Mouse (Mus musculus) hindbrain, embryonic 12.5 days (tissue): ENCODE results near the gene Aldh1a2. TPM values are rescaled to one million over a fixed set of nuclear protein-coding genes. Genes with fewer than 3 reads are reported as not detected.

Experiments used
- ATAC-seq: fragments of 200-750 bp; cut with Nextera tagmentation; 2 replicates; pipeline ENCODE4 v1.8.0; 2017; ENCODE audit warnings: moderate TSS enrichment; ENCODE audit not compliant: low FRiP score
- H3K27ac ChIP-seq: fragments of 300-500 bp; sonication (generic); 2 replicates; pipeline ENCODE4 v1.5.1; 2016; ENCODE audit warnings: mild to moderate bottlenecking
- H3K27me3 ChIP-seq: fragments of 300-500 bp; sonication (generic); 2 replicates; pipeline ENCODE4 v1.6.1; 2016; ENCODE audit warnings: mild to moderate bottlenecking
- H3K36me3 ChIP-seq: fragments of 300-500 bp; sonication (generic); 2 replicates; pipeline ENCODE4 v1.6.1; 2016; ENCODE audit warnings: mild to moderate bottlenecking
- H3K4me1 ChIP-seq: fragments of 300-500 bp; sonication (generic); 2 replicates; pipeline ENCODE4 v1.6.1; 2016
- H3K4me2 ChIP-seq: fragments of 300-500 bp; sonication (generic); replicated peaks from 2 replicates; pipeline ENCODE4 v1.6.1; 2016; ENCODE audit warnings: mild to moderate bottlenecking
- H3K4me3 ChIP-seq: fragments of 300-500 bp; sonication (generic); 2 replicates; pipeline ENCODE4 v1.5.1; 2016; ENCODE audit warnings: mild to moderate bottlenecking
- H3K9ac ChIP-seq: fragments of 300-500 bp; sonication (generic); 2 replicates; pipeline ENCODE4 v1.6.1; 2016; ENCODE audit warnings: mild to moderate bottlenecking, moderate library complexity
- H3K9me3 ChIP-seq: fragments of 300-500 bp; sonication (generic); replicated peaks from 2 replicates; pipeline ENCODE4 v1.6.1; 2016; ENCODE audit warnings: mild to moderate bottlenecking
- WGBS: fragments of 180-500 bp; shearing (Covaris S2); methylation state at CpG from one replicate; pipeline ENCODE4 v1.1.7; 2016; 5-methylcytosine and 5-hydroxymethylcytosine counted together
- polyA plus RNA-seq: library from polyadenylated mRNA; unstranded; fragments of >200 nt; fragmentation: Nextera tagmentation; extraction: Ambion mirVana; gene quantifications from 2 replicates; pipeline ENCODE4 v1.2.1, GENCODE M21; 2016

Gene Aldh1a2
- polyA plus RNA-seq, 1 experiment from 2014 or later = 9.3 TPM

DNA sequence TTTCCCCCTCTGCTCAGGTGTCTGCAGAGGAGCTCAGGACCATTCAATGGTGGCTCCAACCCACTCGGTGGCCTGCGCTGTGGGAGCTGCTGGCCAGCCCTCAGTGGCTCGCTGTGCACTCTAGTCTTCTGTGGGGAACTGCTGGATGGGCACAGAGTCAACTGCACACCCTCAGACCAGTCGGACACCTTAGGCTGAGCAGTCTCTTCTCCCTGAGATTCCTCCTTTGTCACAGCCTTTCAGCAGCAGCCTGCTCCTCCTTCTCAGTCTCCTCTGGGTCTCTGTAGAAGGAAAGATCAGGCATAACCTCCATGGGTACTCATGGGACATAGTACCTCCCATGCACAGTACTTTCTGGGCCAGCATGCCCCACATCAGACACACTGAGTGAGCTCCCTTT, 63.2 kb downstream of the Aldh1a2 start:
- H3K9me3 ChIP-seq = no peaks in the 10 kb centered on the region
- H3K27me3 ChIP-seq = no peaks in the 10 kb centered on the region
- no peak for ATAC-seq
- H3K36me3 ChIP-seq = no peaks in the 10 kb centered on the region
- H3K4me2 ChIP-seq = no peak overlapping the region
- no peak overlapping the region for H3K4me3 ChIP-seq
- 93% methylated on average over 4 of the region's 4 CpGs for WGBS
- no peak overlapping the region for H3K9ac ChIP-seq
- H3K27ac ChIP-seq = no peak overlapping the region
- H3K4me1 ChIP-seq = no peaks in the 10 kb centered on the region

DNA sequence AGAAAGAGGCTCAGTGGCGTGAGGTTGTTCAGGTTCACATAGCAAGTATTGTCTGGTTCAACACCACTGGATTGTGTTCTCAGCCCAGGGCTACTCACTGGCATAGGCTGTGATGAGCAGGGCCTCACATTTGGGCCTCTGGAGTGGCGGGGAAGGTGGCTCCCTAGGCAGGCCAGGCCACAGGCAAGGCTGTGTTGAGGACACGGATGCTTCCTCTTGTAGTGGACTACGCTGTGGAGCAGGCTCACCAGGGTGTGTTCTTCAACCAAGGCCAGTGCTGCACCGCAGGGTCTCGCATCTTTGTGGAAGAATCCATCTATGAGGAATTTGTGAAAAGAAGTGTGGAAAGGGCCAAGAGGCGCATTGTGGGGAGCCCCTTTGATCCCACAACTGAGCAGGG, 67.6 kb downstream of the Aldh1a2 start:
- no peak overlapping the region for H3K9ac ChIP-seq
- no peaks in the 10 kb centered on the region for H3K9me3 ChIP-seq
- H3K27me3 ChIP-seq = no peaks in the 10 kb centered on the region
- no peaks in the 10 kb centered on the region for H3K36me3 ChIP-seq
- H3K4me1 ChIP-seq = no peaks in the 10 kb centered on the region
- no peak overlapping the region for H3K27ac ChIP-seq
- no peak overlapping the region for H3K4me3 ChIP-seq
- no peak for ATAC-seq
- no peak overlapping the region for H3K4me2 ChIP-seq
- 90% methylated on average over 7 of the region's 7 CpGs for WGBS

DNA sequence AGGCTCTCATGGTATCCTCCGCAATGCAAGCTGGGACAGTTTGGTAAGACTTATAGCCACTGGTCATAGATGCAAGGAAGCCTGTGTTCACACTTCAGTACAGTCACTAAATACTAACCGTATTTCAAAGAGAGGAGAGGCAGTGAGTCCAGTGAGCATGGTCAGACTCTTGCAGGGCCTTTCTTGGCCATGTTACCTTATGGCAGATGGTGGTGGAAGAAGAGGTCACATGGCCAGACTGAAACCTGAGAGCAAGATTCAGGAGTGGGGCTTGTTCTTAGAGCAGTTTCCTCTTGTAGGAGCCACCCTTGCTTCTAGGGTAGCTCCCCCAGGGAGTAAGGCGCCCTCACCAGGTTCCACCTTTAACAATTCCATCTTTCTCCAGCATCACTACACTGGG, 69.6 kb downstream of the Aldh1a2 start:
- Histone ChIP-seq H3K27ac (no peak overlapping the region), H3K27me3 (no peaks in the 10 kb centered on the region), H3K9me3 (no peaks in the 10 kb centered on the region), H3K4me3 (no peak overlapping the region), H3K4me2 (no peak overlapping the region), H3K4me1 (no peaks in the 10 kb centered on the region), H3K36me3 (no peaks in the 10 kb centered on the region), H3K9ac (no peak overlapping the region)
- WGBS = 91% methylated on average over 3 of the region's 3 CpGs
- ATAC-seq = no peak

- no peak overlapping the region for H3K4me2 ChIP-seq
- no peak overlapping the region for H3K4me3 ChIP-seq
- no peaks in the 10 kb centered on the region for H3K27me3 ChIP-seq
- H3K27ac ChIP-seq = no peak overlapping the region
- WGBS = 91% methylated on average over 9 of the region's 9 CpGs
- H3K4me1 ChIP-seq = no peaks in the 10 kb centered on the region
- no peak overlapping the region for H3K9ac ChIP-seq
- ATAC-seq = no peak
- H3K36me3 ChIP-seq = no peaks in the 10 kb centered on the region
- no peaks in the 10 kb centered on the region for H3K9me3 ChIP-seq
These were observed 70.8 kb downstream of the Aldh1a2 start for GRCm38 (mm10) chr9:71286420-71286819.

DNA sequence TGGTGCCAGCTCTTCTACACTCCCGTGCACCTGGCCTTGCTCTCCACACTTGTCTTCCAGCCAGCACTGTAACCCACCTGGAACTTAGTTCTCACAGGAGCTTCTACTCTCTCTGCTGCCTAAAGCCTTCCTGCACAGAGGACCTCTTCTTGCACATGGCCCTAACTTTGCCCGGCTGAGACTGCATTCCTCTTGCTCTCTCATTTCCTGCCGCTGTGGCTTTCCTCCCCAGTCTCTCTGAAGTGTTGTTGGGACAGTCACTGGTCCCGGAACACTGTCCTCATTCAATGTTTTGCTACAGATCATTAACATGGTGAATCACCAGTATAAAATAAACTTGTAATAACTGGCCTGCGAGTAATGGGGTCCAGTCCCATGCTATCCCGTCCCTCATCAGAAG, 73.1 kb downstream of the Aldh1a2 start:
- WGBS = 84% methylated on average over 6 of the region's 6 CpGs
- ATAC-seq = no peak
- Histone ChIP-seq H3K27ac (no peak overlapping the region), H3K36me3 (no peaks in the 10 kb centered on the region), H3K27me3 (no peaks in the 10 kb centered on the region), H3K4me1 (no peaks in the 10 kb centered on the region), H3K9ac (no peak overlapping the region), H3K9me3 (no peaks in the 10 kb centered on the region), H3K4me3 (no peak overlapping the region), H3K4me2 (no peak overlapping the region)

DNA sequence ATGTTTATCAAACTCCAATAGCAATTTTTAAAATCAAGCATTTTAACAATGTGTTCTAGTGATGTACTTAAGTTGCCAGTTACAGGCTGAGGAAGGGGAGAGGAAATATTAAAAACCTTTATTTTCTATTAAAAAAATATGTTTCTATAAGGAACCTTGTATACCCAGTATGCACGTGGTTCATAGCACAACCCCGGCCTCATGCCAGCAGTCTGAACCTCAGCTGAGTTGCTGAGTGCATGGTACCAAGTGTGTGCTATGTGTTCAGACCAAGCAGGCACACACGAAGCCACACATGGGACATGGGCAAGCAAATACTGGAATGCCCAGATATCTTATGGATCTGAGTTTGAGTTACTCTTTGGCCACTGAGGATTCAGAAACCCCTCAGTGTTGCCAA, 74.2 kb downstream of the Aldh1a2 start:
- no peaks in the 10 kb centered on the region for H3K36me3 ChIP-seq
- no peak overlapping the region for H3K4me3 ChIP-seq
- H3K27me3 ChIP-seq = no peaks in the 10 kb centered on the region
- no peak for ATAC-seq
- H3K4me2 ChIP-seq = no peak overlapping the region
- H3K9me3 ChIP-seq = no peaks in the 10 kb centered on the region
- WGBS = 87% methylated on average over 3 of the region's 3 CpGs
- H3K9ac ChIP-seq = no peak overlapping the region
- no peak overlapping the region for H3K27ac ChIP-seq
- H3K4me1 ChIP-seq = no peaks in the 10 kb centered on the region

GRCm38 (mm10) chr9:71290730-71291129, 75.1 kb downstream of the Aldh1a2 start:
- Histone ChIP-seq H3K9me3 (no peaks in the 10 kb centered on the region), H3K27ac (no peak overlapping the region), H3K27me3 (peaks cover 2% of the 10 kb centered on the region; the same call in 1 of the 2 replicates), H3K9ac (no peak overlapping the region), H3K4me2 (no peak overlapping the region), H3K36me3 (no peaks in the 10 kb centered on the region), H3K4me3 (no peak overlapping the region), H3K4me1 (no peaks in the 10 kb centered on the region)
- 78% methylated on average over 1 of the region's 1 CpGs for WGBS
- ATAC-seq = no peak

DNA sequence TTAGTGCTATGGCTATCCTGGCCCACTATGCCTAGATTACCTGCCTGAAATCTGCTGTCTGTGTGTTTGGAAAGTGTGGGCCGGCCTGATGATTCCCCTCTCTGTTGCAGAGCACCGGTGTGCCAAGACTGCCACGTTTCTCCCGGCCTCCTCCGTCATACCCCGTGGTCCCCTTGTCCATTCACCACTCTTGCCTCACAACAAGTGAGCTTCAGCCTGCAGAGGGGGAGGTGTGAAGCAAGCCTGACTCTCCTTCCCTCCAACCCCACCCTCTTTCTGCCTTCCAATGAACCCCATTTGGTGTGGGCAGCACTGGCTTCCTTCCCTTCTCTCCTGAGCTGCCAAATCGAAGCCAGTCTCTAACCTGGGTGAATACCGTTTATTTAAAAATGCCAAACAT, 79.9 kb downstream of the Aldh1a2 start:
- 70% methylated on average over 8 of the region's 8 CpGs for WGBS
- no peak overlapping the region for H3K27ac ChIP-seq
- peaks cover 2% of the 10 kb centered on the region for H3K27me3 ChIP-seq
- H3K4me1 ChIP-seq = no peaks in the 10 kb centered on the region
- ATAC-seq = no peak
- H3K9me3 ChIP-seq = no peaks in the 10 kb centered on the region
- no peak overlapping the region for H3K4me3 ChIP-seq
- no peaks in the 10 kb centered on the region for H3K36me3 ChIP-seq
- no peak overlapping the region for H3K4me2 ChIP-seq
- H3K9ac ChIP-seq = no peak overlapping the region

DNA sequence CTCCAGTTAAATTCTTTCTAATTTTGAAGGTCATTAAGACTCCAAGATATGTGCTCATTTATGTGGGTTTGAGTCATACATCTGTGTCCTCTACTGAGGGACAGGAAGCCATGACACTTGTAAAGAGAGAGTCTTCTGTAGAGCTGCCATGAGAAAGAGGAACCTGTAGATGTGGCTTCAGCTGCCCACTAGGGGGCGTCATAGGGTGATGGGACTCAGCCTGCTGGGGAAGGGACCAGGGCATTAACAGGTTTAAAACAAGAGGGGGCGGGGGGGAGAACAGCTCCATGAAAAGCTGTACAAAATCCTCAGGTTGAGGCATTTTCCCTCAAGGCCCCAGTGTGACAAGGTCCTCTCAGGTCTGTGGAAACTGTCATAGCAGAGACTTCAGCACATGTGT, 88.0 kb downstream of the Aldh1a2 start:
- no peak for ATAC-seq
- WGBS = 41% methylated on average over 2 of the region's 2 CpGs
- no peak overlapping the region for H3K9ac ChIP-seq

GRCm38 (mm10) chr9:71307106-71307789, 91.7 kb downstream of the Aldh1a2 start:
- H3K4me2 ChIP-seq = no peak overlapping the region
- H3K27me3 ChIP-seq = no peaks in the 10 kb centered on the region
- no peak overlapping the region for H3K27ac ChIP-seq
- no peak for ATAC-seq
- no peaks in the 10 kb centered on the region for H3K9me3 ChIP-seq
- no peak overlapping the region for H3K4me3 ChIP-seq
- no peaks in the 10 kb centered on the region for H3K36me3 ChIP-seq
- no peak overlapping the region for H3K9ac ChIP-seq
- 76% methylated on average over 9 of the region's 9 CpGs for WGBS
- no peaks in the 10 kb centered on the region for H3K4me1 ChIP-seq

More for the DNA sequence above, 88.0 kb downstream of the Aldh1a2 start:
- no peak overlapping the region for H3K4me3 ChIP-seq
- H3K9me3 ChIP-seq = no peaks in the 10 kb centered on the region
- no peaks in the 10 kb centered on the region for H3K36me3 ChIP-seq
- no peak overlapping the region for H3K4me2 ChIP-seq
- no peak overlapping the region for H3K27ac ChIP-seq
- no peaks in the 10 kb centered on the region for H3K4me1 ChIP-seq
- H3K27me3 ChIP-seq = no peaks in the 10 kb centered on the region

- H3K27ac ChIP-seq = no peak overlapping the region
- WGBS = 80% methylated on average over 3 of the region's 3 CpGs
- no peak overlapping the region for H3K9ac ChIP-seq
- H3K36me3 ChIP-seq = no peaks in the 10 kb centered on the region
- no peaks in the 10 kb centered on the region for H3K27me3 ChIP-seq
- H3K9me3 ChIP-seq = no peaks in the 10 kb centered on the region
- H3K4me2 ChIP-seq = no peak overlapping the region
- H3K4me1 ChIP-seq = no peaks in the 10 kb centered on the region
- no peak for ATAC-seq
- no peak overlapping the region for H3K4me3 ChIP-seq
These were observed 100.4 kb downstream of the Aldh1a2 start for GRCm38 (mm10) chr9:71315960-71316359.

- no peak overlapping the region for H3K9ac ChIP-seq
- 77% methylated on average over 11 of the region's 11 CpGs for WGBS
- H3K27ac ChIP-seq = no peak overlapping the region
- H3K36me3 ChIP-seq = no peaks in the 10 kb centered on the region
- H3K27me3 ChIP-seq = no peaks in the 10 kb centered on the region
- no peaks in the 10 kb centered on the region for H3K9me3 ChIP-seq
- no peak for ATAC-seq
- no peak overlapping the region for H3K4me3 ChIP-seq
- no peaks in the 10 kb centered on the region for H3K4me1 ChIP-seq
- no peak overlapping the region for H3K4me2 ChIP-seq
These were observed 101.7 kb downstream of the Aldh1a2 start for GRCm38 (mm10) chr9:71317096-71317920.

GRCm38 (mm10) chr9:71317921-71318241, 102.3 kb downstream of the Aldh1a2 start:
- Histone ChIP-seq H3K4me1 (no peaks in the 10 kb centered on the region), H3K9ac (no peak overlapping the region), H3K4me3 (no peak overlapping the region), H3K9me3 (no peaks in the 10 kb centered on the region), H3K27me3 (no peaks in the 10 kb centered on the region), H3K36me3 (no peaks in the 10 kb centered on the region), H3K4me2 (no peak overlapping the region), H3K27ac (no peak overlapping the region)
- WGBS = 82% methylated on average over 3 of the region's 3 CpGs
- ATAC-seq = no peak
